Mouse (Mus musculus) neural tube, postnatal 0 days (tissue): Measurements from ENCODE around the gene Pyy. TPM values are rescaled to one million over a fixed set of nuclear protein-coding genes. Genes with fewer than 3 reads are reported as not detected.

Experiments
- polyA plus RNA-seq: library from polyadenylated mRNA; unstranded; fragments of >200 nt; fragmentation: Nextera tagmentation; extraction: Ambion mirVana; gene quantifications from 2 replicates; pipeline ENCODE4 v1.2.1, GENCODE M21; 2015

Pyy gene
- polyA plus RNA-seq, result 0.62 and 0.98 TPM in 2 replicates

DNA sequence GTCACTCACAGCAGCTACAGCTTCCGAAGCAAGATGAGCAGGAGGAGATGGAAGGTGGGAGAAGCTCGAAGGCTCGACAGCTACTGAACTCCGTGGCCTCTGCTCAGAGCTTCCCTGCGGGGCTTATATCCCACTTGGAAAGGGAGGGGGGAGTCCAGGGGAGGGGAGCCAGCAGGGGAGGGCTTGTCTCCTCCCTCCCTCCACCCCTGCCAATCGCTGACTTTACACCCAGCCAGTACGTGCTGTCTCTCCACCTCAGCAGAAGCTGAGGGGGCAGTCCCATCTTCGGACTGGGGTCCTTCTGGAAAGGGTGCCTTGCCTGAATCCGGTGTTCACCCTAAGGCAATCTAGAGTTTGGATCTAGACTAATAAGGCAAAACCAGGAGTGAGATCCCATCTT lies at the start of gene Pyy:
TSS of gene Pyy (minus strand) at position 101 of the 400 bp plus-strand sequence.

DNA sequence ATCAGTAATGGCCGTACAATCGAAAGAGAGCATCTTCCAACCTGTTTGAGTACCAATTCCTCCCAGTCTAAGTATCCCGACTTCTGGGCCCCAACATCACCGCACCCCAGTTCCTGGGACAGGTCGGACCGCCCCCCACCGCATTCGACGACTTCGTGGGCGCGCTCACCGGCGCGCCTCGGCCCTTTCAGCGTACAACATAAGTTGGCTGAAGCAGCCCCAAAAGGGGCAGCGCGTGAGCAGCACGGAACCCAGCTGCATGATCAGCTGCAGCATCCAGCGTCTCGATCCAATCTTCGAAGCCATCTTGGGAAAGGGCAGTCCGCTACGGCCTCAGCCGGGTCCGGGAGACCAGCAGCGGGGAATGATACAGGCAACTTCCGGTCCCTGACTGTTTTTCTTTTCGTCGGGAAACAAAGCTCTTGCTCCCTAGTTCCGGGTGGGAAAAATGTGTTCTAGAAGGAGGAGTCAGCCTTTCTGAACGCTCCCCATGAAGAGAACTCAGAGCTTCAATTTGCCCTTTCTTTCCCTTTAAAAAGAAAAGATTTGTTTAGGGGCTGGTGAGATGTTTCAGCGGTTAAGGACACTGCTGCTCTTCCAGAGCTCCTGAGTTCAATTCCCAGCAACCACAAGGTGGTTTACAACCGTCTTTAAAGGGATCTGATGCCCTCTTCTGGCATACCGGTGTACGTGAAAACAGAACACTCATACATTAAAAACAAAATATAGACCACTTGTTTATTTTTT lies 48.6 kb upstream of the Pyy start, which contains the start of gene Tmem101:
TSS of gene Tmem101 (minus strand) at position 366 of the 747 bp plus-strand sequence.

DNA sequence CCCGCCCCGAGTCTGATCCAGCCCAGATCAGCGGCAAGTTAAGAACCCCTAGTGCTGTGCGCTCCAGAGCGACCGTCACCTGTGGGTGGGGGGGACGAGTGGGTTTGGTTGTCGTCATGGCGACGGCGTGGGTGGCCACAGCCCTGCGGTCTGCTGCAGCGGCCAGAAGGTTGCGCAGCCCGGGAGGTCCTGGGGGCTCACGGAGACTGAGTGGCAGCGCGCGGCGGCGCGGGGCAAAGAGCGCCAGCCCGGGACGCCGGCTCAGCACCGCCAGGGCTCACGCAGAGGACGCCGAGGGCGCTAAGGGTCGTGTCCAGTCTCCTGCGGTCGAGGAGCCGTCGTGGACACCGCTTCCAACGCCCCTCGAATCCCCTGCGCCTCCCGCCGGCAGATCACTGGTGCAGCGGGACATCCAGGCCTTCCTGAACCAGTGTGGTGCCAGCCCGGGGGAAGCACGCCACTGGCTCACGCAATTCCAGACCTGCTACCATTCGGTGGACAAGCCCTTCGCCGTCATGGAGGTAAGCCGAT lies 37.9 kb upstream of the Pyy start, which contains the start of gene Nags:
TSS of gene Nags (plus strand) at position 43 of the 531 bp plus-strand sequence.

DNA sequence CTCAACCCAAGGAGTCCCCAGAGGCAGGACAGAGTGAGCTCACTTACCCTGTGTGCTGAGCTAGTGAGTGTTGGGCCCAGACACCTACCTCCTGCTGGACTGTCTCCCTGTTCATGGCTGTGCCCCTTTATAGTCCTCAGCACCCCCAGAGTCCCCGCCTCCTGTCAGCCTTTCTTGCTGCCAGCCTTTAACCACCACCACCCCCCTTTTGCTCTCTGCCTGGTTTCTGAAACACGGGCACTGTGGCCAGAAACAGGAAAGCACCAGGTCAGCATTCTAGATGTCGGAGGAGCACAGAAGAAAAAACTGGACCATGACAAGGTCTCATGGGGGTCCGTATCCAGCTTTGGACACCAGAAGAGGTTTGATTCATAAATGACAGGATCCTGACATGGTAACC lies 6.4 kb downstream of the Pyy start, which contains the start of gene Ppy:
TSS of gene Ppy (minus strand) at position 101 of the 400 bp plus-strand sequence.

DNA sequence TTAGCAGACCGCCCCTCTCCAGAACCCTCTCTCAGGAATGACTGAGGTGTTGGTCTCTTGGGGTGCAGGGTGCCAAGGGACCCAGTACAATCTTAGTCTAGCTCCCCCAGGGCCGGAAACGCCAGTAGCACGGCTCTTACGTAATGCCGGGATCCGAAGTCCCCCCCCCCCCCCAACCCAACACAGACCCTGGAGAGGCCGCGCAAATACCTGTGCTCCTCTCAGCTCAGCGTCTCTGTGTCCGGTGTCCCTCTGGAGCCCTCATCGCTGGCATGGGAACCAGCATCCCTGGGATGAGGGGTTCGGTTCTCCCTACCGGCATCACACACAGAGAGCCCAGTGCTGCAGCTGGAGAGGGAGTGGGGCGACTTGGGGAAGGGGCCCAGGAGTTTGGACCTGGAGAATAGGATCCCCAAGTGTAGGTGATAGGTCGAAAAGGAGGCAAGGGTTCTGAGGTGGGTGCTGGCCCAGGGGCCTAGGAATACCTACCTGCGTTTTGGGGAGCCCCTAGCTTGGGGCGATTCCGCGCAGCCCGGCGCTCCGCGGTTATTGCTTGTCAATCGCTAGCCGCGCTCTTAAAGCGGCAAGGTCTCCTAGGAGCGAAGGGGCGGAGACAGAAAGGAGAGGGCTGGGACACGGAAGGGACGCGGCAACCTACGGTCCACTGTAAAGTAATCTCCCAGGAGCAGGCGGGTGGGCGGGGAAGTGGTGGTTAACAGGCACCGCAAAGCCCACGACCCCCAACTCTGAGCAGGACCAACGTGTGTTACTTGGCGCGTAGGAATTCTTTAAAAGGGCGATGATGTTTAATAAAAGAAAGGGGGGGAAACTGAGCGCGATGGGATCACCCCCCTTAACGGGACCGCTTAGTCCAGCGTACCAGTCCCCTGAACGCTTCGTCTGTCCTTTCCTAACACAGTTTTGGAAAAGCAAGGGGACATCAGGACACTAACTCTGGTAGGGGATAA lies 19.4 kb downstream of the Pyy start, which contains the start of gene Mpp2:
TSS of gene Mpp2 (minus strand) at position 585 of the 968 bp plus-strand sequence.

Other genes starting within 250 kb of the Pyy start
- gene Meox1, start 213.5 kb downstream of the Pyy start, polyA plus RNA-seq, result 0.89 and 1.5 TPM in 2 replicates
- gene Sost, start 140.8 kb downstream of the Pyy start, polyA plus RNA-seq, result 0.09 TPM in 1 of 2 replicates, not detected in the other
- not detected in 2 replicates for gene Cfap97d1, start 123.6 kb downstream of the Pyy start, polyA plus RNA-seq
- 47.0 and 47.8 TPM in 2 replicates for gene Dusp3, start 120.8 kb downstream of the Pyy start, polyA plus RNA-seq
- 44.3 and 49.5 TPM in 2 replicates for gene Mpp3, start 79.4 kb downstream of the Pyy start, polyA plus RNA-seq
- 0.25 and 0.27 TPM in 2 replicates for gene Cd300lg, start 66.3 kb downstream of the Pyy start, polyA plus RNA-seq
- gene Mpp2, start 19.3 kb downstream of the Pyy start, polyA plus RNA-seq, result 31.5 and 37.0 TPM in 2 replicates
- gene Ppy, start 6.5 kb downstream of the Pyy start, polyA plus RNA-seq, result not detected in 2 replicates
- gene Nags, start 37.7 kb upstream of the Pyy start, polyA plus RNA-seq, result not detected in 2 replicates
- gene Tmem101, start 48.6 kb upstream of the Pyy start, polyA plus RNA-seq, result 42.7 and 43.3 TPM in 2 replicates
- gene Lsm12, start 77.5 kb upstream of the Pyy start, polyA plus RNA-seq, result 136 and 156 TPM in 2 replicates
- 51.6 and 52.5 TPM in 2 replicates for gene G6pc3, start 81.8 kb upstream of the Pyy start, polyA plus RNA-seq
- 60.3 and 69.2 TPM in 2 replicates for gene Hdac5, start 122.3 kb upstream of the Pyy start, polyA plus RNA-seq
- gene BC030867, start 141.1 kb upstream of the Pyy start, polyA plus RNA-seq, result 0.92 and 1.2 TPM in 2 replicates
- gene Asb16, start 160.9 kb upstream of the Pyy start, polyA plus RNA-seq, result 0.55 and 0.71 TPM in 2 replicates
- 69.9 and 75.7 TPM in 2 replicates for gene Tmub2, start 177.1 kb upstream of the Pyy start, polyA plus RNA-seq
- 29.2 and 32.9 TPM in 2 replicates for gene Atxn7l3, start 188.8 kb upstream of the Pyy start, polyA plus RNA-seq
- 70.3 and 72.4 TPM in 2 replicates for gene Ubtf, start 211.9 kb upstream of the Pyy start, polyA plus RNA-seq